In the genomic region with DNA sequence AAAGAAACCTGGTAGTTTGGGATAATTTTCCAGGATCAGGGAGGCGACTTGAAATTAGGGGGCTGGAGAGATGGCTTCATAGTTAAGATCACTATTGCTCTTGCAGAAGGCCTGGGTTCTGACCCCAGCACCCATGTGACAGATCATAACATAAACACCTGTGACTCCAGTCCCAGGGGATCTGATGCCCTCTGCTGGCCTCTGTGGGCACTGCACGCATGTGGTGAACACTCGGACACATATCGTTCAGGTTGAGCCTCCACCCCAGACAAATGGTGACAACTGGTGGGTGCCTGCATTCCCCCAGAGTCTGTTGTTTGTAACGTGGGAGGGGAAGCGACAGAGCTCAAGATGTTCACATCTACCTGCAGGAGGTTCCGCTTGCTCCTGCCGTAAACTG, we compare ENCODE assay signal across 10 mouse cellular contexts. TPM values are rescaled to one million over a fixed set of nuclear protein-coding genes. Genes with fewer than 3 reads are reported as not detected.
DNase-seq lines count a peak whose midpoint lies in the region; ATAC-seq and TF ChIP-seq lines count a peak whose summit lies in the region.
"Had no signal": no experiment of that assay in that cellular context is flagged by ENCODE, and none has a peak within 500 bp of the region (broad histone marks: within the 10 kb centered on the region; RNA-seq: fewer than 3 reads in every experiment).

No protein-coding gene starts in this region.

- H3K9ac ChIP-seq in forebrain, postnatal 0 days, result no peak overlapping the region
- H3K9ac ChIP-seq in forebrain, embryonic 14.5 days (ENCODE audit: low read length), result no peak overlapping the region
- no peak overlapping the region for H3K9ac ChIP-seq in midbrain, postnatal 0 days (replicated peaks; ENCODE audit: low read length, poor library complexity, severe bottlenecking)
- no peak overlapping the region for H3K9ac ChIP-seq in midbrain, embryonic 15.5 days
- H3K9ac ChIP-seq: limb, embryonic 13.5 days had no signal

- no peaks in the 10 kb centered on the region for H3K9me3 ChIP-seq in forebrain, postnatal 0 days (ENCODE audit: low read length)
- H3K9me3 ChIP-seq in forebrain, embryonic 14.5 days (replicated peaks; ENCODE audit: control insufficient read depth, low read length), result no peaks in the 10 kb centered on the region
- no peaks in the 10 kb centered on the region for H3K9me3 ChIP-seq in midbrain, postnatal 0 days (ENCODE audit: low read length)
- no peaks in the 10 kb centered on the region for H3K9me3 ChIP-seq in midbrain, embryonic 15.5 days
- H3K9me3 ChIP-seq: limb, embryonic 13.5 days had no signal

- no peak for ATAC-seq in forebrain, postnatal 0 days
- no peak for ATAC-seq in forebrain, embryonic 14.5 days
- ATAC-seq in midbrain, postnatal 0 days (ENCODE audit: low FRiP score), result no peak
- ATAC-seq in midbrain, embryonic 15.5 days (replicated peaks), result no peak

- no peak overlapping the region for H3K4me2 ChIP-seq in forebrain, postnatal 0 days (ENCODE audit: low read depth)
- H3K4me2 ChIP-seq in forebrain, embryonic 14.5 days (ENCODE audit: low read length), result no peak overlapping the region
- no peak overlapping the region for H3K4me2 ChIP-seq in midbrain, postnatal 0 days (ENCODE audit: low read depth, low read length, poor library complexity, severe bottlenecking)
- H3K4me2 ChIP-seq in midbrain, embryonic 15.5 days, result no peak overlapping the region
- H3K4me2 ChIP-seq: limb, embryonic 13.5 days had no signal

- peak; percentile 65 for TF ChIP-seq CTCF in forebrain, postnatal 0 days (IDR thresholded peaks at IDR 0.05; ENCODE audit: low read depth)
- TF ChIP-seq CTCF in midbrain, postnatal 0 days (IDR thresholded peaks at IDR 0.05), result peak; percentile 69
- peak; percentile 53; the same call in 1 of the 2 replicates for TF ChIP-seq CTCF in brain, embryonic 14.5 days (IDR thresholded peaks at IDR 0.05; ENCODE audit: borderline replicate concordance, extremely low read depth, insufficient read depth, insufficient read length)

- no peak overlapping the region for H3K4me3 ChIP-seq in forebrain, postnatal 0 days (ENCODE audit: low read depth, low read length)
- no peak overlapping the region for H3K4me3 ChIP-seq in forebrain, embryonic 14.5 days (ENCODE audit: low read depth, low read length)
- no peak overlapping the region for H3K4me3 ChIP-seq in midbrain, postnatal 0 days (ENCODE audit: low read depth, low read length)
- no peak overlapping the region for H3K4me3 ChIP-seq in midbrain, embryonic 15.5 days
- H3K4me3 ChIP-seq: limb, embryonic 13.5 days had no signal

- no peak for TF ChIP-seq POLR2A in brain, embryonic 14.5 days (IDR thresholded peaks at IDR 0.05; ENCODE audit: borderline replicate concordance, extremely low read depth, insufficient read depth, insufficient read length, poor library complexity, severe bottlenecking)

- H3K4me1 ChIP-seq in forebrain, postnatal 0 days (ENCODE audit: insufficient read depth), result 0 out of 2 replicates have a peak, but pooled peaks cover 3% of the 10 kb centered on the region
- peaks cover 29% of the 10 kb centered on the region for H3K4me1 ChIP-seq in forebrain, embryonic 14.5 days (ENCODE audit: control insufficient read depth, insufficient read depth, low read length)
- no peaks in the 10 kb centered on the region for H3K4me1 ChIP-seq in midbrain, postnatal 0 days (ENCODE audit: insufficient read depth, low read length)
- H3K4me1 ChIP-seq in midbrain, embryonic 15.5 days, result peaks cover 48% of the 10 kb centered on the region

- H3K27me3 ChIP-seq in forebrain, postnatal 0 days (ENCODE audit: insufficient read depth, low read length), result no peaks in the 10 kb centered on the region
- H3K27me3 ChIP-seq in forebrain, embryonic 14.5 days (replicated peaks; ENCODE audit: control insufficient read depth, insufficient read depth, low read length), result no peaks in the 10 kb centered on the region
- H3K27me3 ChIP-seq in midbrain, postnatal 0 days (ENCODE audit: insufficient read depth, low read length), result no peaks in the 10 kb centered on the region
- no peaks in the 10 kb centered on the region for H3K27me3 ChIP-seq in midbrain, embryonic 15.5 days (replicated peaks)
- H3K27me3 ChIP-seq: limb, embryonic 13.5 days had no signal

- DNase-seq in forebrain, postnatal 0 days, result no peak
- no peak for DNase-seq in forebrain, embryonic 14.5 days (ENCODE audit: low spot score)
- no peak for DNase-seq in midbrain, postnatal 0 days (ENCODE audit: low spot score)
- no peak for DNase-seq in brain, embryonic 14.5 days (ENCODE audit: low read depth)
- peak; percentile 49 for DNase-seq in thymus, postnatal 0 days (ENCODE audit: low spot score)
- no peak for DNase-seq in T-cell, adult 2 months (ENCODE audit: low spot score)
- no peak for DNase-seq in gastrocnemius, postnatal 36 days
- DNase-seq: heart, adult 11 months had no signal

- peaks cover 19% of the 10 kb centered on the region for H3K36me3 ChIP-seq in forebrain, postnatal 0 days (ENCODE audit: insufficient read depth)
- H3K36me3 ChIP-seq in forebrain, embryonic 14.5 days (ENCODE audit: control insufficient read depth, insufficient read depth, low read length), result peaks cover 25% of the 10 kb centered on the region
- H3K36me3 ChIP-seq in midbrain, postnatal 0 days (ENCODE audit: insufficient read depth, low read length), result peaks cover 15% of the 10 kb centered on the region; the same call in 1 of the 2 replicates
- peaks cover 10% of the 10 kb centered on the region; the same call in 1 of the 2 replicates for H3K36me3 ChIP-seq in midbrain, embryonic 15.5 days (replicated peaks)

- 94% methylated on average over 8 of the region's 8 CpGs for WGBS in forebrain, postnatal 0 days
- WGBS in forebrain, embryonic 14.5 days, result 90% methylated on average over 8 of the region's 8 CpGs
- 96% methylated on average over 8 of the region's 8 CpGs for WGBS in midbrain, postnatal 0 days
- WGBS in midbrain, embryonic 15.5 days, result 93% methylated on average over 8 of the region's 8 CpGs

- H3K27ac ChIP-seq in forebrain, postnatal 0 days (ENCODE audit: low read depth, low read length), result no peak overlapping the region
- no peak overlapping the region for H3K27ac ChIP-seq in forebrain, embryonic 14.5 days (ENCODE audit: low read depth, low read length)
- H3K27ac ChIP-seq in midbrain, postnatal 0 days (ENCODE audit: low read depth, low read length), result no peak overlapping the region
- H3K27ac ChIP-seq in midbrain, embryonic 15.5 days, result no peak overlapping the region
- H3K27ac ChIP-seq: limb, embryonic 13.5 days had no signal

- intact Hi-C loops in gastrocnemius, postnatal 36 days (cut with DNase I), result no loop called here

RNA-seq across cellular contexts. Expression of gene Selplg, which starts 28.9 kb away (rescaled TPM):
- 1.1 and 1.3 TPM in 2 replicates for total RNA-seq in forebrain, postnatal 0 days (2014; rRNA removed)
- polyA plus RNA-seq in forebrain, postnatal 0 days (2015; fragmentation: Nextera tagmentation; extraction: Ambion mirVana), result 1.8 and 2.4 TPM in 2 replicates
- polyA plus RNA-seq in forebrain, embryonic 14.5 days (2014; fragmentation: Nextera tagmentation; extraction: Ambion mirVana), result 1.8 and 1.9 TPM in 2 replicates
- 0.52 and 3.1 TPM in 2 replicates for total RNA-seq in midbrain, postnatal 0 days (2014; rRNA removed)
- 1.9 and 2.3 TPM in 2 replicates for polyA plus RNA-seq in midbrain, postnatal 0 days (2015; fragmentation: Nextera tagmentation; extraction: Ambion mirVana)
- polyA plus RNA-seq in midbrain, embryonic 15.5 days (2015; fragmentation: Nextera tagmentation; extraction: Ambion mirVana), result 2.4 and 2.8 TPM in 2 replicates
- 0.88 and 1.3 TPM in 2 replicates for polyA plus RNA-seq in brain, embryonic 14.5 days (2012; rRNA removed)
- polyA plus RNA-seq in thymus, postnatal 0 days (2015; fragmentation: Nextera tagmentation; extraction: Ambion mirVana), result 205 and 252 TPM in 2 replicates
- total RNA-seq in gastrocnemius, postnatal 36 days (2021), result 1 to 10 TPM; 1.0 to 1.2 TPM

RNA-seq across cellular contexts. Expression of gene Coro1c, which starts 47.3 kb away (rescaled TPM):
- total RNA-seq in forebrain, postnatal 0 days (2014; rRNA removed), result 159 and 178 TPM in 2 replicates
- 148 and 167 TPM in 2 replicates for polyA plus RNA-seq in forebrain, postnatal 0 days (2015; fragmentation: Nextera tagmentation; extraction: Ambion mirVana)
- polyA plus RNA-seq in forebrain, embryonic 14.5 days (2014; fragmentation: Nextera tagmentation; extraction: Ambion mirVana), result 169 and 193 TPM in 2 replicates
- total RNA-seq in midbrain, postnatal 0 days (2014; rRNA removed), result 157 and 311 TPM in 2 replicates
- polyA plus RNA-seq in midbrain, postnatal 0 days (2015; fragmentation: Nextera tagmentation; extraction: Ambion mirVana), result 165 and 171 TPM in 2 replicates
- 198 and 206 TPM in 2 replicates for polyA plus RNA-seq in midbrain, embryonic 15.5 days (2015; fragmentation: Nextera tagmentation; extraction: Ambion mirVana)
- 136 and 202 TPM in 2 replicates for polyA plus RNA-seq in brain, embryonic 14.5 days (2012; rRNA removed)
- 71.3 and 75.3 TPM in 2 replicates for polyA plus RNA-seq in thymus, postnatal 0 days (2015; fragmentation: Nextera tagmentation; extraction: Ambion mirVana)
- total RNA-seq in gastrocnemius, postnatal 36 days (2021), result 10 to 100 TPM; 10.6 to 14.4 TPM

Comparison
In these comparisons a context has a peak if more than half of its experiments do, and no peak if none do; other contexts are left out.
1. RNA of gene Selplg, which starts 28.9 kb away (polyA plus RNA-seq): 205 to 252 TPM in thymus, postnatal 0 days; 2.4 to 2.8 TPM in midbrain, embryonic 15.5 days, 1.9 to 2.3 TPM in midbrain, postnatal 0 days, 1.8 to 2.4 TPM in forebrain, postnatal 0 days, 1.8 to 1.9 TPM in forebrain, embryonic 14.5 days and 0.88 to 1.3 TPM in brain, embryonic 14.5 days; every median in the first group is over 10 times any median in the second.
2. Peak in every context shown above with its lines, with median percentiles within 50 percentile points of each other: CTCF ChIP-seq.